24 mouse cellular contexts compared by ENCODE assay signal in the genomic region with DNA sequence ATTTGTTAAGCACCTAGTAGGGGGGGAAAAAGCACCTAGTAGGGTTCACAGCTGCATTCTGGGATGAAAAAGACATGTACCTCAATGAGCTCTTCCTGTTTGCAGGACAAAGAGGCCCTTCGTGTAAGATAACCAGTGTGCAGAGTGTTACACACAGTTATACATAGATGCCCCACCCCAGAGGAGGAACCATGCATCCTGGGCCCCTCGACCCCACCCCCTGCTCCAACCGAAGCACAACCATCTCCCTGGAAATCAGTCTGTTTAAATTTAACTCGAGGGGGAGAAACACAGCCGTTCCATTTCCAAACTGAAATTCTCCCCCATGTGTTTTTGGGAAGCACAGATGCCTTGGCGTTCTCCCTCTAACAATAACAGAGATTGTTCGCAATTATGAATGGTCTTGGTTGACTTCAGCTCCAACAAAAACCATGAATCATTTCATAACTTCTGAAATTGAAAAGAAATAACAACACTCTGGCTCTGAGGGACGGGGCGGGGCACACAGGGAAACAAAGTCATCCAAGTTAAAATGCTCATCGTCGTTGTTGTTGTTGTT. TPM values are rescaled to one million over a fixed set of nuclear protein-coding genes. Genes with fewer than 3 reads are reported as not detected.
A peak's percentile ranks its signal among the peaks of the same experiment; 100 is the strongest.
DNase-seq lines count a peak whose midpoint lies in the region; ATAC-seq and TF ChIP-seq lines count a peak whose summit lies in the region.
"Had no signal": no experiment of that assay in that cellular context is flagged by ENCODE, and none has a peak within 500 bp of the region (broad histone marks: within the 10 kb centered on the region; RNA-seq: fewer than 3 reads in every experiment).

No protein-coding gene starts in this region.

- no peaks in the 10 kb centered on the region for H3K27me3 ChIP-seq in hindbrain, postnatal 0 days (ENCODE audit: insufficient read depth, low read length)
- H3K27me3 ChIP-seq: limb, embryonic 13.5 days; midbrain, embryonic 13.5 days had no signal

- TF ChIP-seq CTCF in hindbrain, postnatal 0 days (IDR thresholded peaks at IDR 0.05; ENCODE audit: low read depth), result no peak

- H3K9ac ChIP-seq in hindbrain, postnatal 0 days (replicated peaks; ENCODE audit: low read length), result no peak overlapping the region
- H3K9ac ChIP-seq: hindbrain, embryonic 14.5 days; limb, embryonic 13.5 days; liver, embryonic 14.5 days; midbrain, embryonic 13.5 days had no signal

- 72% methylated on average over 11 of the region's 11 CpGs for WGBS in hindbrain, postnatal 0 days

- no peak overlapping the region for H3K27ac ChIP-seq in hindbrain, postnatal 0 days
- H3K27ac ChIP-seq: hindbrain, embryonic 14.5 days; limb, embryonic 13.5 days; liver, embryonic 14.5 days; midbrain, embryonic 13.5 days had no signal

- H3K9me3 ChIP-seq in hindbrain, postnatal 0 days (ENCODE audit: low read length), result no peaks in the 10 kb centered on the region
- H3K9me3 ChIP-seq: limb, embryonic 13.5 days; midbrain, embryonic 13.5 days had no signal

- intact Hi-C loops in heart, postnatal 25 days (cut with DNase I), result loop anchor here (2.0 kb wide), 1 partner anchor 17 kb away; no protein-coding TSS in a partner anchor

- peak; percentile 42 to 45 for DNase-seq in heart, adult 9 months (ENCODE audit: low spot score in 2 of 2)
- no peak for DNase-seq in heart, postnatal 25 days (ENCODE audit: low spot score)
- DNase-seq in 3134 (ENCODE audit: extremely low read depth, insufficient read length, low spot score), result peak; percentile 65
- peak; percentile 34 for DNase-seq in Muller cell, postnatal 12 days (ENCODE audit: inconsistent ontology term)
- peak; percentile 63 for DNase-seq in fibroblast of lung, adult 2 months (ENCODE audit: low read depth)
- no peak for DNase-seq in thymus, postnatal 10 days (ENCODE audit: low spot score in 2 of 2)
- no peak for DNase-seq in hindbrain, postnatal 0 days (ENCODE audit: low spot score)
- DNase-seq: adrenal gland, adult 2 months; cerebellum, adult 18-20 months; cerebellum, postnatal 36 days; kidney, postnatal 4 days; retina, postnatal 1 day; thymus, postnatal 25 days had no signal

- no peak for ATAC-seq in hindbrain, postnatal 0 days
- ATAC-seq: CD4-positive, CD25-positive, alpha-beta regulatory T cell, adult 4 months; forebrain, embryonic 14.5 days; intestine, postnatal 0 days; midbrain, embryonic 13.5 days had no signal

- no peak overlapping the region for H3K4me3 ChIP-seq in hindbrain, postnatal 0 days (ENCODE audit: low read length)
- H3K4me3 ChIP-seq: limb, embryonic 13.5 days; midbrain, embryonic 13.5 days had no signal

- H3K36me3 ChIP-seq in hindbrain, postnatal 0 days (ENCODE audit: insufficient read depth, low read length), result no peaks in the 10 kb centered on the region
- H3K36me3 ChIP-seq: G1E; limb, embryonic 13.5 days had no signal

- H3K4me1 ChIP-seq in hindbrain, postnatal 0 days (ENCODE audit: insufficient read depth, low read length), result no peaks in the 10 kb centered on the region
- H3K4me1 ChIP-seq: limb, embryonic 13.5 days had no signal

- no peak overlapping the region for H3K4me2 ChIP-seq in hindbrain, postnatal 0 days (ENCODE audit: low read depth, low read length)
- H3K4me2 ChIP-seq: hindbrain, embryonic 14.5 days; limb, embryonic 13.5 days; midbrain, embryonic 13.5 days had no signal

RNA-seq across cellular contexts. Expression of a gene that starts 42.4 kb away (rescaled TPM):
- total RNA-seq in heart, postnatal 25 days (2021), result 10 to 100 TPM; 26.0 to 27.4 TPM
- total RNA-seq in hindbrain, postnatal 0 days (2014; rRNA removed), result 291 and 301 TPM in 2 replicates
- 230 and 244 TPM in 2 replicates for polyA plus RNA-seq in hindbrain, postnatal 0 days (2015; fragmentation: Nextera tagmentation; extraction: Ambion mirVana)
- total RNA-seq: granulocyte monocyte progenitor cell, adult 5-6 weeks; megakaryocyte progenitor cell, adult 5-6 weeks; neutrophil, adult 5-6 weeks had no signal
- polyA plus RNA-seq: G1E had no signal

Comparison
In these comparisons a context has a peak if more than half of its experiments do, and no peak if none do; other contexts are left out.
1. DNase-seq: peak in heart, adult 9 months (2 of 2), 3134 (single experiment), Muller cell, postnatal 12 days (single experiment) and fibroblast of lung, adult 2 months (single experiment); none in heart, postnatal 25 days (single experiment), thymus, postnatal 10 days (0 of 2) and hindbrain, postnatal 0 days (single experiment).
2. RNA of a gene that starts 42.4 kb away (total RNA-seq): 291 to 301 TPM in hindbrain, postnatal 0 days; 26.0 to 27.4 TPM in heart, postnatal 25 days; every median in the first group is over 10 times any median in the second.